In the genomic region with DNA sequence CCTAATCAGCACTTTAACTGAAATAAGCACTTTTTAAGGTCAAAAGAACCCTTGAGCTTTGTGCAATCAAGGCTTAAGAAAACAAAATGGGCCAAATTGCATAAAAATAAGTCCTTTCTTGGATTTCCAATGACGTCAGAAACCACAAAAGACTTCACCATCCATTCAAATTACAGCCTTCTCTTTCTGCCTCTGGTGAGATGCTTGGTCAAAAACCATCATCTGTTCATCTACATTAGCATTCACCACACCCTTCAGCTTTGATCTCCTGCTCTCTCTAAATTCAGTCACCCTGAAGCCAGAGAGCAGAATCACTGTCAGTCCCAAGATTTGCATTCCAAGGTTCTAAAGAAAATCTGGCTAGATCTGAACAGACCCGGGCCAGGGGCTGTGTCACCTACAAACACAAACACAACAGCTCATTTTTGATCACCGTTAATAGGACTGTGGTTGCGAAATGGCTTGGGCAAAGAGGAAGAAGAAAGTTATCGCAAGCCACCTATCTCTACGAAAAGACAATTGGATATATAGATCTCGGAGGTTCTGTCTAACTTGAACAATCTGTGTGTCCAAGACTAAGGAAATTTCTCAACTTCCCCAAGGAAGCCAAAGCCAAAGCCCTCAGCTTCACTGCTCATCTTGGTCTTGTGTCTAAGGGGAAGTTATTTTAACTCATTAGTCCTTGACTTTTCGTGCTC, we compare ENCODE assay signal across 16 mouse cellular contexts. TPM values are rescaled to one million over a fixed set of nuclear protein-coding genes. Genes with fewer than 3 reads are reported as not detected.
DNase-seq lines count a peak whose midpoint lies in the region; ATAC-seq and TF ChIP-seq lines count a peak whose summit lies in the region.
"Had no signal": no experiment of that assay in that cellular context is flagged by ENCODE, and none has a peak within 500 bp of the region (broad histone marks: within the 10 kb centered on the region; RNA-seq: fewer than 3 reads in every experiment).

No protein-coding gene starts in this region.

- H3K4me1 ChIP-seq in forebrain, embryonic 13.5 days, result peaks cover 10% of the 10 kb centered on the region
- no peaks in the 10 kb centered on the region for H3K4me1 ChIP-seq in forebrain, postnatal 0 days (ENCODE audit: insufficient read depth)
- H3K4me1 ChIP-seq in kidney, embryonic 15.5 days, result no peaks in the 10 kb centered on the region
- H3K4me1 ChIP-seq: limb, embryonic 13.5 days; midbrain, embryonic 15.5 days had no signal

- no peak overlapping the region for H3K27ac ChIP-seq in forebrain, embryonic 13.5 days
- H3K27ac ChIP-seq in forebrain, postnatal 0 days (ENCODE audit: low read depth, low read length), result no peak overlapping the region
- H3K27ac ChIP-seq in kidney, embryonic 15.5 days, result no peak overlapping the region
- H3K27ac ChIP-seq: left cerebral cortex, adult 2 months; limb, embryonic 13.5 days; midbrain, embryonic 15.5 days had no signal

- ATAC-seq in forebrain, embryonic 13.5 days, result peak; percentile 22; the same call in 1 of the 2 replicates
- no peak for ATAC-seq in forebrain, postnatal 0 days
- peak; percentile 52 for ATAC-seq in CD4-positive, CD25-positive, alpha-beta regulatory T cell, adult 4 months
- peak; percentile 44 for ATAC-seq in activated CD4-positive, CD25-positive, alpha-beta regulatory T cell, adult 4 months
- peak; percentile 49 for ATAC-seq in inflammation-experienced regulatory T-cells, adult 6 months
- no peak for ATAC-seq in kidney, embryonic 15.5 days (replicated peaks; ENCODE audit: low FRiP score)
- ATAC-seq: midbrain, embryonic 15.5 days; Patski had no signal

- no peaks in the 10 kb centered on the region for H3K36me3 ChIP-seq in forebrain, embryonic 13.5 days (ENCODE audit: poor library complexity, severe bottlenecking)
- H3K36me3 ChIP-seq in forebrain, postnatal 0 days (ENCODE audit: insufficient read depth), result no peaks in the 10 kb centered on the region
- no peaks in the 10 kb centered on the region for H3K36me3 ChIP-seq in kidney, embryonic 15.5 days
- H3K36me3 ChIP-seq: limb, embryonic 13.5 days; midbrain, embryonic 15.5 days had no signal

- no peak overlapping the region for H3K4me3 ChIP-seq in forebrain, embryonic 13.5 days
- no peak overlapping the region for H3K4me3 ChIP-seq in forebrain, postnatal 0 days (ENCODE audit: low read depth, low read length)
- no peak overlapping the region for H3K4me3 ChIP-seq in kidney, embryonic 15.5 days (replicated peaks)
- H3K4me3 ChIP-seq: left cerebral cortex, adult 2 months; limb, embryonic 13.5 days; midbrain, embryonic 15.5 days had no signal

- no peak overlapping the region for H3K9ac ChIP-seq in forebrain, embryonic 13.5 days
- no peak overlapping the region for H3K9ac ChIP-seq in forebrain, postnatal 0 days
- no peak overlapping the region for H3K9ac ChIP-seq in kidney, embryonic 15.5 days
- H3K9ac ChIP-seq: limb, embryonic 13.5 days; midbrain, embryonic 15.5 days had no signal

- 66% methylated on average over 8 of the region's 8 CpGs for WGBS in forebrain, embryonic 13.5 days
- WGBS in forebrain, postnatal 0 days, result 50% methylated on average over 8 of the region's 8 CpGs
- WGBS in kidney, embryonic 15.5 days, result 83% methylated on average over 8 of the region's 8 CpGs

- DNase-seq in forebrain, postnatal 0 days, result no peak
- no peak for DNase-seq in urinary bladder, postnatal 14 days (ENCODE audit: low spot score)
- no peak for DNase-seq in embryo, embryonic 10 days (ENCODE audit: low spot score)
- DNase-seq: cerebellum, adult 8-10 months; lung, adult 18-20 months; lung, postnatal 4 days; right cerebral cortex, postnatal 25 days had no signal

- no peak overlapping the region for H3K4me2 ChIP-seq in forebrain, embryonic 13.5 days
- H3K4me2 ChIP-seq in forebrain, postnatal 0 days (ENCODE audit: low read depth), result no peak overlapping the region
- H3K4me2 ChIP-seq in kidney, embryonic 15.5 days, result no peak overlapping the region
- H3K4me2 ChIP-seq: limb, embryonic 13.5 days; midbrain, embryonic 15.5 days had no signal

- TF ChIP-seq CTCF in forebrain, postnatal 0 days (IDR thresholded peaks at IDR 0.05; ENCODE audit: low read depth), result no peak

- no peaks in the 10 kb centered on the region for H3K9me3 ChIP-seq in forebrain, embryonic 13.5 days (replicated peaks)
- no peaks in the 10 kb centered on the region for H3K9me3 ChIP-seq in forebrain, postnatal 0 days (ENCODE audit: low read length)
- no peaks in the 10 kb centered on the region for H3K9me3 ChIP-seq in kidney, embryonic 15.5 days (replicated peaks)
- H3K9me3 ChIP-seq: limb, embryonic 13.5 days; midbrain, embryonic 15.5 days had no signal

- no peaks in the 10 kb centered on the region for H3K27me3 ChIP-seq in forebrain, embryonic 13.5 days
- no peaks in the 10 kb centered on the region for H3K27me3 ChIP-seq in forebrain, postnatal 0 days (ENCODE audit: insufficient read depth, low read length)
- H3K27me3 ChIP-seq in kidney, embryonic 15.5 days, result no peaks in the 10 kb centered on the region
- H3K27me3 ChIP-seq: limb, embryonic 13.5 days; midbrain, embryonic 15.5 days; Patski had no signal

RNA-seq across cellular contexts. Expression of gene S1pr1, which starts 19.5 kb away (rescaled TPM):
- polyA plus RNA-seq in forebrain, embryonic 13.5 days (2015; fragmentation: Nextera tagmentation; extraction: Ambion mirVana), result 28.0 and 29.7 TPM in 2 replicates
- total RNA-seq in forebrain, postnatal 0 days (2014; rRNA removed), result 31.2 and 38.7 TPM in 2 replicates
- 25.9 and 31.7 TPM in 2 replicates for polyA plus RNA-seq in forebrain, postnatal 0 days (2015; fragmentation: Nextera tagmentation; extraction: Ambion mirVana)
- polyA plus RNA-seq in CD4-positive, CD25-positive, alpha-beta regulatory T cell, adult 4 months (2017; shearing (Covaris generic)), result 100 to 1,000 TPM; 195 to 238 TPM
- polyA plus RNA-seq in activated CD4-positive, CD25-positive, alpha-beta regulatory T cell, adult 4 months (2017; shearing (Covaris generic)), result 100 to 1,000 TPM; 192 to 215 TPM
- 100 to 1,000 TPM; 148 to 162 (median 162) TPM for polyA plus RNA-seq in inflammation-experienced regulatory T-cells, adult 6 months (2017; shearing (Covaris generic))
- 18.4 and 21.1 TPM in 2 replicates for polyA plus RNA-seq in kidney, embryonic 15.5 days (2015; fragmentation: Nextera tagmentation; extraction: Ambion mirVana)

Comparison
In these comparisons a context has a peak if more than half of its experiments do, and no peak if none do; other contexts are left out.
1. ATAC-seq: peak in forebrain, embryonic 13.5 days (single experiment), CD4-positive, CD25-positive, alpha-beta regulatory T cell, adult 4 months (single experiment), activated CD4-positive, CD25-positive, alpha-beta regulatory T cell, adult 4 months (single experiment) and inflammation-experienced regulatory T-cells, adult 6 months (single experiment); none in forebrain, postnatal 0 days (single experiment) and kidney, embryonic 15.5 days (single experiment).